Mouse (Mus musculus): ENCODE data around the gene Wscd1.

Wscd1 gene

GRCm38 (mm10) chr11:71769744-71770143, 20.0 kb downstream of the Wscd1 start:
- DNase-seq (ENCODE audit: low read depth, low spot score), result no peak

GRCm38 (mm10) chr11:71770479-71770878, 20.8 kb downstream of the Wscd1 start:
- no peak for DNase-seq (ENCODE audit: low read depth, low spot score)

GRCm38 (mm10) chr11:71771074-71771473, 21.4 kb downstream of the Wscd1 start:
- DNase-seq (ENCODE audit: low read depth, low spot score), result no peak

GRCm38 (mm10) chr11:71772056-71772455, 22.3 kb downstream of the Wscd1 start:
- DNase-seq (ENCODE audit: low read depth, low spot score), result no peak

GRCm38 (mm10) chr11:71772802-71773201, 23.1 kb downstream of the Wscd1 start:
- DNase-seq (ENCODE audit: low read depth, low spot score), result no peak

- no peak for DNase-seq (ENCODE audit: low read depth, low spot score)
Observed at GRCm38 (mm10) chr11:71773986-71774767, 24.5 kb downstream of the Wscd1 start.

GRCm38 (mm10) chr11:71775056-71775455, 25.3 kb downstream of the Wscd1 start:
- peak; percentile 5 for DNase-seq (ENCODE audit: low read depth, low spot score)

- no peak for DNase-seq (ENCODE audit: low read depth, low spot score)
Observed at GRCm38 (mm10) chr11:71779642-71780041, 29.9 kb downstream of the Wscd1 start.

- no peak for DNase-seq (ENCODE audit: low read depth, low spot score)
Observed at GRCm38 (mm10) chr11:71781737-71782354, 32.1 kb downstream of the Wscd1 start.

- no peak for DNase-seq (ENCODE audit: low read depth, low spot score)
Observed at GRCm38 (mm10) chr11:71785499-71785898, 35.8 kb downstream of the Wscd1 start.

- DNase-seq (ENCODE audit: low read depth, low spot score), result no peak
Observed at GRCm38 (mm10) chr11:71788209-71788608, 38.5 kb downstream of the Wscd1 start.

GRCm38 (mm10) chr11:71790227-71790626, 40.5 kb downstream of the Wscd1 start:
- no peak for DNase-seq (ENCODE audit: low read depth, low spot score)

- no peak for DNase-seq (ENCODE audit: low read depth, low spot score)
Observed at GRCm38 (mm10) chr11:71799206-71799605, 49.5 kb downstream of the Wscd1 start.

- no peak for DNase-seq (ENCODE audit: low read depth, low spot score)
Observed at GRCm38 (mm10) chr11:71808521-71808920, 58.8 kb downstream of the Wscd1 start.

- no peak for DNase-seq (ENCODE audit: low read depth, low spot score)
Observed at GRCm38 (mm10) chr11:71811828-71812227, 62.1 kb downstream of the Wscd1 start.

- no peak for DNase-seq (ENCODE audit: low read depth, low spot score)
Observed at GRCm38 (mm10) chr11:71812921-71813320, 63.2 kb downstream of the Wscd1 start.

- no peak for DNase-seq (ENCODE audit: low read depth, low spot score)
Observed at GRCm38 (mm10) chr11:71814511-71814910, 64.8 kb downstream of the Wscd1 start.

- no peak for DNase-seq (ENCODE audit: low read depth, low spot score)
Observed at GRCm38 (mm10) chr11:71815326-71815725, 65.6 kb downstream of the Wscd1 start.

- no peak for DNase-seq (ENCODE audit: low read depth, low spot score)
Observed at GRCm38 (mm10) chr11:71816918-71817317, 67.2 kb downstream of the Wscd1 start.

GRCm38 (mm10) chr11:71817341-71817740, 67.6 kb downstream of the Wscd1 start:
- DNase-seq (ENCODE audit: low read depth, low spot score), result no peak

- DNase-seq (ENCODE audit: low read depth, low spot score), result no peak
Observed at GRCm38 (mm10) chr11:71818111-71818510, 68.4 kb downstream of the Wscd1 start.

GRCm38 (mm10) chr11:71819901-71820300, 70.2 kb downstream of the Wscd1 start:
- no peak for DNase-seq (ENCODE audit: low read depth, low spot score)

GRCm38 (mm10) chr11:71820847-71821246, 71.1 kb downstream of the Wscd1 start:
- no peak for DNase-seq (ENCODE audit: low read depth, low spot score)
